Mouse (Mus musculus) forelimb bud, embryonic 11.5 days (tissue): ENCODE measurements around the gene Nxpe4.
A peak's percentile ranks its signal among the peaks of the same experiment; 100 is the strongest.
"Not testable (repeated sequence)": the region's sequence is repeated elsewhere in the genome, so short reads cannot be mapped to it uniquely, and the experiment has no call there.

Experiments used
- DNase-seq: peaks from one replicate; pipeline ENCODE4 v3.0.0-alpha.2; 2012; ENCODE audit warnings: low read depth, low spot score

Nxpe4 gene

DNA sequence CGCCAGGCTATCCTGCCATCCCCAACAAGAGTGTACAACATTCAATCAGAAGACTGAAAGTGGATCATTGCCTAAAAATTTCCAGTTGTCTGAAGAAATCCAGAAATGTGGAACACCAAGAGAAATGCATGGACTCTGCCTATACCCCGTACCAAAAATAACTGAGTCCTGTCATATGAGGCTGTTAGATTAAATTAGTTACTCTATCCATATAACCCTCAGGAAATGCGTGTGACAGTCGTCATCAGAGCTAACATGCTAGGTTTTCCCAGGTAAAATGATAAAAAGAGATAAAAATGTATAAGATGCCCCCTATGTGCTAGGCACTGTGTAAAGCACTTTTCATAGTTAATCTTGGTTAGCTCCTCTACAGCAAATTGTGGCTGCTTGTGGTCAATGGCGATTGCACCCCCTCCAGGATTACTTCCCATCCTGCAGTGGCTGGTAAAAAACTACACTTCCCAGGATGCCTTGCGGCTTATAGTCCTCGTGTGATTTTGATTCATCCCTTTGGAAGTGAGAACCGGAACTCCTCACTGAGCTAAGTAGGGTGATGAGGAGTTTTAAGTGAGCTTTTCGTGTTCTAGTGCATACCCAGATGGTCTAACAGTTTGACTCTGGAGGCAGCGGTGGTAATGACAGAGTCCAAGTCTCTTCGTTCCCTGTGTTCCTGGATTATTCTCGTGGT is at the start of gene Nxpe4:
TSS of gene Nxpe4 (plus strand) at position 519 of the 688 bp plus-strand sequence.
- DNase-seq: peak; percentile 86

DNA sequence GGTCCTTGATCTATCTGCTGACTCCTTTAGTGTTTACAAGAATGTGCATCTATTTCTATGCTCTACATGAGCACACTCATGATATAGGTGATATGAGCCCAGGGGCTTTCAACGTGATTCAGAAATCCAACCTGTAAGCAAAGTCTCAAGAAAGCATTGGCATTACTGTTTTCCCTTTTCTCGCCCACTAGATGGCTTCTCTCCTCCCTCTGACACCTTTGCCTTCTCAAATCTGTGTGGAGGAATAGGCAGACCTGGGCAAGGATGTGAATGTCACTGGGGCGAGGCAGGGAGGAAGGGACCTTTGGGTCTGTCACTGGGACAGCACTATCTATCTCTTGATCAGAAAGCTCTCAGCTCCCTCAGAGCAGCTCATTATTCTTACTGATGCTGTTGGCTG is 35.0 kb upstream of the Nxpe4 start:
- DNase-seq: no peak

DNA sequence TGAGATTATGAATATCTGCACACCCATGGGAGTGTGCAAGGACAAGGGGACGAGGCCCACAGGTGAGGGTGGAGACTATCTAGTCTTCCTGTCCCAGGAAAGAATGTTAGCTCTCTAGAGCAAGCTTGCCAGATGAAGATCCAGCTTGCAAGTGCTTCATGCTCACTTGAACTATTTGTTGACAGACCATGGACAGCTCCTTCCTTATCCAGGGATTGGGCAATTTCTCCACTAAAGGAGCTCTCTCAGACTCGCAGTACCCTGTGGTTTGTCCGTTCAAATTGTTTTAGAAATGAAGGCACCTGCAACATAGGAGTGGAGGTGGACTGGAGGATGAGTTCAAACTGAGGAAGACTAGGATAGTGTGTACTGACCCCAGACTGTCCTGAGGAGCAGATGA is 24.3 kb upstream of the Nxpe4 start:
- peak; percentile 76 for DNase-seq

DNA sequence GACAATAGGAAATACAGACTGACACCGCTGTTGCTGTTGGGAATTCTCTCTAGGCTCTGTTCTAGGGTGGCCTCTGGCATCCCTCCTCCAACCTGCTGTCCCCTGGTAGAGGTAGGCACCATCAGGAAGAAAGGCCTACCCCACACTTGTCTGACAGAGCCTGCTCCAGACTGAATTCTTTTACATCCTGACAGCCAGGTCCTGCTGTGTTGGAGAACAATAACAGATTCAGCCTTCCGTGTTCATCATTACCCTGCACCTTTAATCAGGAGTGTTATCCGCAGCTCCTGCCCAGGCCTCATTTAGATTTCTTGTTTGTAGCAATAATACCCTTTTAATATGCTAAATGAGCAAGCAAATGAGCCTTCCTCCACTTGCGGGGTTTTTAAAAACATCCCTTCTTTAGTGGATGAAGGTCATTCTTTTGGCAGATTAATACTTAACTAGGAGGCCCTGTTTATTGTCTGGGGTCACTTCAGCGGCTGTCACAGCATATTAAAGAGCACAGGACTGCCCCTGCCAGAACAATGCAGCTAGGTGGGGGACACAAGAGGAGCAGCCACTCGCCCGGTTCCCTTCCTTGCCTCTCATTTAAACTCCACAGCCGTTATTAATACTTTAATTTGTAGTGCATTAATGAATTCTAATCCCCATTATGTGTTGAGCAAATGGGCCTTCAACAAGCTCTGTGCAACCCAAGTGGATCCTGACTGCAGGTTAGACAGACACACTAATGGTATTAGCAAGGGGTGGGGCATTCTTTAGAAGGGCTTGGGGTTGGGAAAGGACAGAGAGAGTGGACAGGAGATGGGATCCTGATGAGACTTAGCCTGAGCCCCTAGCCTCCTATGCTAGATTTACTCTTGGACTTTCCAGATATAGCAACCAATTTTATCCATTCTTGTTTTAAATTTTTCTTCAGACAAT is 21.1 kb upstream of the Nxpe4 start:
- peak; percentile 20 for DNase-seq

DNA sequence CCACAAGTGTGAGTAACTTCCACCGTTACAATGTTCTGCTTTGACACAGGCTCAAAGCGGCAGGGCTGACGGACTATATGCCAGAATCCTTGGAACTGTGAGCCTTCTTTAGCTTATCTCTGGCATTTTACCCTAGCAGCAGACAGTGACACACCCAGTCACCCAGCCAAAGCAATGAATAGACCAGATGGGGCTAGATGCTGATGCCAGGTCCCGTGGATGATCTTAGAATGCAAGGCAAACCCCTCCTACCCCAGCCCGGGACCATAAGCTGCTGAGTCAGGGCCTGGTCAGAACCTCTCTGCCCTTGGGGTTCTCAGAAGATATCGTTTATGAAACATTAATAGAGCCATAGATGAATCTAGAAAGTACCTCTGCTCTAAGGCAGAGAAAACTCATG is 19.2 kb upstream of the Nxpe4 start:
- DNase-seq: no peak

DNA sequence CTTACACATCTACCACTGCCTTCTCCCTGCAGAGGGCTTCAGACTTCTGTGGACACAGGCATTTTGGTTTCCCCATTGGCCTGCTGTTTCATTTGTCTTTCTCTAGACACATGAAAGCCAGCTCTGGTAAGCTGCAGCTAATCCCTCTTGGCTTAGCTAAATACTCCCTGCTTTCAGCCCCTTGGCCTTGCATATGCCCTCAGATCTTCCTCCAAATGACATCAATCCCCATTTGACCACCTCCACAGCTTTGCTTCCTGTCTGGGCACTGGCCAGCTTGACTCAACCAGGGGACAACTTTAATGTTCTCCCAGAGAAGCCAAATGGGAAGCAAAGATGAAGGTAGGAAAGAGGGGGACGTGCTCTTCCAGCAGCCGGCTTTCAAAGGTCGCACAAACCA is 15.1 kb upstream of the Nxpe4 start:
- no peak for DNase-seq

DNA sequence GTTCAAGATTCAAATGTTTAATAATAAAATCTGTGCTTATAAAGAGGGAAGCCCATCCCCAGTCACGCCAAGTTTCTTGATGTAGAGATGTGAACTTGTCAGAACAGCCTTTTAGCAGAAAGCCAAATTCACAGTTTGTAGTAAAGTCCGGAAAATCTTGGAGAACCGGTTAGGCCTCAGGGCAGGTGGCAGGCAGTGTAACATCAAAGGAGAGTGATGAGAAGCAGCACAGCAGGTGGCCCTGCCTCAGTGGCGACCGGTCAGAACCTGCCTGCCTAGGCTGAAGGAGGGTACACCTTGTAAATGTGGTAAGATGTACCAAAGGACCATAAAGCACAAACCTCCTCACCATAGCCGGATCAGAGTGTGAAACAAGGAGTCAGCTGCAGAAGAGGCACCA is 4.7 kb downstream of the Nxpe4 start:
- DNase-seq: not testable (repeated sequence)

DNA sequence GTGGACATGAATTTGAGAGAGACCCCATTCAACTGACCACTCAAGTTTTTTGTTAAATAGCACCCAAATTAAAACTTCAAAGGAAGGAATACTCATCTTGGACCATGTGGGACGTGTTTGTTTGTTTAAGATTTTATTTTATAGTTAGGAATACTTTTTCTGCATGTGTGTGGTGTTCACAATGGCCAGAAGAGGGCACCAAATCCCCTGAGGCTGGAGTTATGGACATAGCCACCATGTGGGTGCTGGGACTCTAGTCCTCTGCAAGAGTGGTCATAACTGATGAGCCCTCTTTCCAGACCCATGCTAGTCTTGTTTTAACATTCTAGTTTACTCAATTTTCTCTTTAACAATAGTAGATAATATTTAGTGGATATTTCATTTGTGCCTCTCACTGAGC is 14.9 kb downstream of the Nxpe4 start:
- DNase-seq: no peak

DNA sequence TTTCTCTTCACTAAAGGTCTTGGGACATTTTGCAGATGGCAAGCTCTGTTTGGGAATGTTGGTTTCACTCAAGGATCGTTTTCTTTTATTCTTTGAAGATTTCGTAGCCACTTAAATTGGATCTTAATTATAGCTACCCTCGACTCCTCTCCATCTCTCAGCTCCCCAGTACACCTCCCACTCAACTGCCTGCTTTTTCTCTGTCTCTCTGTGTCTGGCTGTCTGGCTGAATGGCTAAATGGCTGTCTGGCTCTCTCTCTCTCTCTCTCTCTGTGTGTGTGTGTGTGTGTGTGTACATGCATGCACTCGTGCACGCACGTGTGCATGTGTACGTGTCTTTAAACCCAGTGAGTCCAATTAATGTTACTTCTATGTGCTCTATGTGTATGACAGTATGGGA is 19.5 kb downstream of the Nxpe4 start:
- no peak for DNase-seq

DNA sequence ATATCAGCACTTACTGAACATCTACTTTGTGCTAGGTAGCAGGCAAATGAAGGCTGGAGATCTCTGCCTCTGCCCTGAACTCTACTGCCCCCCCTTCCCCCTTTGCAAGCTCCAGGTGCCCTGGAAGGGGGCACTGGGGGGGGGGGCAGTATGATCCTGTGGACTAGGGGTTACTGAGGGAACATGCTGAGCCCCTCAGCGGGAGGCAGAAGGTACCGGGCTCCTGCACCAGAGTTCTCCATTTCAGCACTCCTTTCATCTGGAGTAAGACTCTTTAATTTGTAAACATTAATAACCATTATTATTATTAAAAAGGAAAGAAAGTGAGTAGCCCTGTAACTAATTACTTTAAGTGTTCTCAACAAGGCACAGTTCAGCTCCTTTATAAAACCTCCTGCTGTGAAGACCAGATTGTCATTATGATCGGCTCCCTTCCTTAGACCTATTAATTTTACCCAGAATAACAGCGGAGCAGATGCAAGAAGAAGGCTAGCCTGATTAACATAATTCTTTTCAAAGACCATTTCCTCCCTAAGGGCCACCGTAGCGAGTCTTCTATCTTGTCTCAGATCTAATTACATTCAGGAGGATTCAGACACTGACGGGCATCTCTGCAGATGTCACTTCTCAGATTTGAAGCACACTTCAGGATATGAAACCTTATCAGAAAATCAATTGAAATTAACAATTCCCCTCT is 21.0 kb downstream of the Nxpe4 start:
- no peak for DNase-seq

DNA sequence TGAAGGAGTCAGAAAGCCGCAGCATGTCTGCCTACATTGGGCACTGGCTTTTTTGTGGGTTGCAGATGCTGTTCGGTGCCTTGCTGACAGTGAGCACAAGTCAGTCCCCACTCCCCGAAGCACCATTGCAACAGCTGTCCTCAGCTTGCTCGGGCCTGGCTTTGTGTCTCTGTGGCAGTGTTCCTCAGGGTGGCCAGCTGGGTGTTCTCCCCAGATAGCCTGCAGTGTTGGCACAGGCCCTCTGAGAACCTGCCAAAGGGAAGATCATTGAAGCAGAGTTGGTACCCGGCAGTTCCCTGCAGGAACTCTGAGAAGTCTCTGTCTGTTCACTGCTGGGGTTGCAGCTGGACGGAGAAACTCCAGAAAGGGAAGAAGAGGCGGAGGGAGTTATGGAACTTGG is 22.5 kb downstream of the Nxpe4 start:
- DNase-seq: no peak

DNA sequence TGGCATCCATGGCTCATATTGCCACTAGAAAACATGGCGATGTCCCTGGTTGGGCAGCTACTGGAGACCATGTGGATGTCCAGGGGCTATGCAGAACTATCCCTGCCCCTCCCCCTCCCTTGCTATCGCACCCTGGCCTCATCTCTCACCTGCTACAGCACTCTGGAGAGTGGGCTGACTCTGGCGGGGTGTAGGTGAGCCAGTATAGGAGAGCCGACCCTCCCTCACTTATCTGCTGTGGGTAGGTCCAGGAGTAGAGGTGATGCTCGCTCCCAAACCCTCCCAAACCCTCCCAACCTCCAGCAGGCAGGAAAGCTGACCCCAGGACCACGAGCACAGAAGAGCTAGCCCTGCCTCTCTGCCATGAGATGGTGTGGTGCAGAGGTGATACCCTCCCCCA is 27.0 kb downstream of the Nxpe4 start:
- DNase-seq: no peak

DNA sequence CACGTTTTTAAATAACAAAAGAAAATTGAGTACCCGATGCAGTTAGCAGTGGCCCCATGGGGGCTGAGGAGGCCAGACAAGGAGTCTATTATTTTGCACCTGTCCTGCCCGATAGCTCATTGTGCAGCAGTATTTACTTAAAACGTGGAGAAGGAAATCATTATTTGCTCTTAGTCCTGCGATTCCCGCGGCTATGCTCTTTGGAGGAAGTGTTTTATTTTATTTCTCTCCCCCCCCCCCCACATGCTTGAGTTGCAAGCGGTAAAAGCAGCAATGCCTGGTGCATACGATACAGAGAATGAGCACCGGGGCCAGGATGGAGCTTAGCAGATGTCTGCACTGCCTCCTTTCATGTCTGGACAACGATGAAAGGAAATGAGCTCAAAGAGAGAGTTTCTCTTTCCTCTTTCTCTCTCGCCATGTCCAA is 35.6 kb downstream of the Nxpe4 start:
- DNase-seq: no peak

DNA sequence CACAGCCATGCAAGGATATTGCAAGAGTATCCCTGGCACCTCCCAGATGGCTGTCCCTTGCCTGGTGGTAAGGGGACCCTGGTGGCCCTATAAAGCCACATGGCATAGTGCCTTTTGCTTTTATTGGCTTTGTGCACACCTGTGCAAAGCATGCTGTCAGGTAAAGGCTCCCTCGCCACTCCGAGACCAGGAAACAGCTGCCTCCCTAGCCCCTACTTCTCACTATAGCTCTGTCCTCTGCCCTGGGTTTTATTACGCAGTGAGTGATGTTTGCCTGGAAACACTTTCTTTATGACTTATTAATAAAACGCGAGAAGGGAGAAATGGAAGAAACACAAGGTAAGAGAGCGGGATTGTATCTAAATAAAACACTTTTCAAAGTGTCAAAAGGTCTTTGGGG is 49.1 kb downstream of the Nxpe4 start:
- peak; percentile 2 for DNase-seq

DNA sequence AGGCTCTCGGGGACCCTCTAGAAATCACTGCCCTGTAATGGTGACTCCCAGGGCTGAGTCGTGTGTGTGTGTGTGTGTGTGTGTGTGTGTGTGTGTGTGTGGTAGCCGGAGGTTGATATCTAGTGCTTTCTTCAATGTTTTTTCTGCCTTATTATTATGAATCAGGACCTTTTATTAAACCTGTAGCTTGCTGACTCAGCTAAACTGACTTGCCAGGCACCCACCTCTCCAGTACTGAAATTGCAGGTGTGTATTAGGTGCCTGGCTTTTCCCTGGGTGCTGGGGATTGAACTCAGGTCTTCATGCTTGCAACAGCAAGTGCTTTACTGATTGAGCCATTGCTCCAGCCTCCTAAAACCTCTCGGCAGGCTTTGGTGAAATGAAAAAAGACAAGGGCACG is 50.1 kb downstream of the Nxpe4 start:
- DNase-seq: no peak

DNA sequence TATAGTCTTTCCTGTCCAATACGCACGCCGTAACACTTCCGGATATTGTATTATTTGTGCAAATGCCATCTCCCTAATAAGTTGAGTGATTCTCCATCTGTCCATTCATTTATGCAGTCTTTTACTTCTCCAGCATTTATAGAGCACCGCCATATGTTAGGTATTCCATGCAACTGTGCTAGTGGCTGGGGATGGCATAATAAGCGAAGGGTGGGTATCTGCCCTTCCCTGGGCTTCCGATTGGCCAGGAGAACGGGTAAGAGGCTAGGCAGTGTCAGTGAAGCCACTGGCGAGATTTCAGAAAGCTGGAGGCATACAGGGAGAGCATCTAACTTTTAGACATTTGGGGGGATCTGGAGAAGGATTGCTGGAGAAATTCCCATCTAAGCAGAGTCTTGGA is 52.9 kb downstream of the Nxpe4 start:
- no peak for DNase-seq

DNA sequence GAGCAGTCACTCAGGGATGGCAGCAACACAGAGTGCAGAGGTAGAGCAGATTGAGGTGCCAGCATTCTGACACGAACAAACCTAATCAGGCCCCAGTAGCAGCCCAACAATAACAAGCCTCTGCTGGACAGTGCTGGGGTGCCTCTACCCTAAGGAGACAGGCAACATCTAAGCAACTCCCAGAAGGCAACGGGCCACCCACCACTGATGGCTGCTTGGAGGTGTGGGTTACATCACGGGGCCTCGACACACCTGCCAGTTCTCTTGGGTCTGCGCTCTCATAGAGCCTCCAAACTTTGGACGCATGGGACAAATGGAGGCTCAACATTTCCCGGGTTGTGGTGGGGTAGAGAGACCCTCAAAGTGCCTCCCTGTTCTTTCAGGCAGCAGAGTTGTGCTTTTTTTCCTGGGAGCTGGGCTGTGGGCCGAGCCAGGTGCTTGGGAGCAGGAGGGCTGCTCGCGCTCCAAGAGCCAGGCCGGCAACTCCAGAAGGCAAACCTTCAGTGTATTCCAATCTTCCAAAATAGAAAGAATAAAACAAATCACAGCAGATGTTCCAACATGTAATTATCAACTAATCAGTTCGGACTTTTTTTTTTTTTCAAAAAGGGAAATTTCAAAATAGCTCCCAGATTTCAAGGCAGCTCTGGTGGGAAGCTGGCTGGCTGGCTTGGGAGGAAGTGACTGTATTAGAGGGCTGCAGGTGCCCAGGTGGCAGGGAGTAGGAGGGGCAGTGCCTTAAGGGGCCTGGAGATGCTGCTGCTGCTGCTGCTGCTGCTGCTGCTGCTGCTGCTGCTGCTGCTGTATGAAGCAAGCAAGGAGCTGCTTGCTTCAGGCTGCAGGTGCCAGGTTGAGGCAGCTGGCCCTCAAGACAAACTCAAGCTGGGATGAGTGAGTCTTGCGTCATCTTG is 54.5 kb downstream of the Nxpe4 start:
- no peak for DNase-seq

DNA sequence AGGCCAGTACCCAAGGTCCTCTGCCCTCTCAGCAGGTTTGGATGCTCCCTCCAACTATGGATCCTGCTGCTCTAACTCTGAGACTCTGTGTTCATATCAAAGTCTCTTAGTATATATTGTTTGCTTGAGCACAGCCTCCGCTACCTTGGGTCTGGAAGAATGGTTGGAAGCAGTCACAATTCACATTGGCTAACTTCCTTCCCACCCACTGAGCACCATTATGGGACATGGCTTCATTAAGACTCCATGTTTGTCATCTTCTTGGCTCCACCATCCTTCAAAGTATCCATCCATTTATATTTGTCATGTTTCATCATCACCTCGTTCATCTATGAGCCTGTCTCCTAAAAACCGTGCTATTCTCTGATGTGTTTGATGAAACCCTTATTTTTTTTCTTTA is 68.9 kb downstream of the Nxpe4 start:
- no peak for DNase-seq

DNA sequence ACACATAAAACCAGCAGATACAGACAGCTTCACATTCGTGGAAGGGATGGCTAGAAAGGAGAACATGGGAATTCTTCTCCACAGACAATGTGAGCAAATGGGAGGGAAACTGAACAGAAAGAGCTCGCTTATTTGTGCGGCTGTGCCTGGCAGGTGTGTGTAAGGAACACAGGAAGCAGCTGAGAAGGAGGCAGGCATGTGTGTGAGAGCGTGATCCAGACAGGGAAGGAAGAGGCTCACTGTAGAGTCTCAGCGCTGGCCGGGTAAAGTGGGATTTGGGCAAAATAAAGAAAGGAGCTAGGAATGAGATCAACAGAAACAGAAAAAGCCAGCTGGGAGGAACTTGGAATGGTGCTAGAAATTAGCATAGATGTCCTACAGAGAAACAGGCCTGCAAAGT is 74.6 kb downstream of the Nxpe4 start:
- DNase-seq: no peak

DNA sequence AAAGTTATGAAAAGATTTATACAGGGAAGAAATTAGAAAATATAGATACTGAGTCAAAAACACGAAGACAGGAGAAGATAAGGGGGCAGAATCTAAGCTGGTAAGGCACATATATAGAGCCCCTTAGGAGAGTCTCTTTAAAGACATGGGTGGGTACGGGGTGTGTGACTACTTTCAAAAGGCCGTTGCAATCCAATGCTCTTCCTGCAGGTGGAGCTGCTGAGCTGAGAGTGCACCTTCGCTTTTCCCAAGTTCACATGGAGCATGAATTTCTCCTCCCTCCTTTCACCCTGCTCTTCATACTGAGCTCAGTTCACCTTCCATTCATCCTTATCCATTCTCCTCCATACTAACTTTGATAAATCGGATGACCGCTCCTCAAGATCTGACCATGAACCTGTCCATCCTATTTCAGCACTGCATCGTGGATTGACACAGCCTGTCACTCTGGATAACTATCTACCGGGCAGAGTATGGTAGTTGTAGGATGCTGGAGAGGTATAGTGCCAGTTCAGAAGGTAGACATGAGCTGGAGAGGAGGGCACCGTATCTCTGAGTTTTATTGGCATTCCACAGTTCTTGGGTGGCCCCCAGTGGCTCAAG is 76.4 kb downstream of the Nxpe4 start:
- no peak for DNase-seq

DNA sequence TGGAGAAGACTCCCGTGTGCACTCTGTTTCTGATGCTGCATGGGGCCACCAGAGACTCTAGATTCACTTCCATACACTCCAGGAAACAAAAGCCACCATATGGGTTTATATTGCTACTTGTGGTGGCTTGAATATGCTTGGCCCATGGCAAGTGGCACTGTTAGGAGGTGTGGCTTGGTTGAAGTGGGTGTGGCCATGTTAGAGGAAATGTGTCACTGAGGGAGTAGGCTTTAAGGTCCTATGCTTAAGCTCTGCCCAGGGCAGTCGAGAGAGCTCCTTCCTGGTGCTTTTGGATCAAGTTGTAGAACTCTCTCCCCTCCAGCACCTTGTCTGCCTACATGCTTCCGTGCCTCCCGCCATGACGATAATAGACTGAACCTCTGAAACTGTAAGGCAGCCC is 77.6 kb downstream of the Nxpe4 start:
- DNase-seq: no peak
